Mouse (Mus musculus): Measurements from ENCODE around the gene Fndc3b.

GRCm38 (mm10) chr3:27553781-27554180 lies 157.3 kb downstream of the Fndc3b start:
- TF ChIP-seq POLR2AphosphoS2 (IDR thresholded peaks at IDR 0.05; ENCODE audit: low read depth, low read length) (no peak), PAX5 (IDR thresholded peaks at IDR 0.05; ENCODE audit: low read length) (no peak), CHD1 (IDR thresholded peaks at IDR 0.05; ENCODE audit: low read depth, low read length) (no peak), CTCF (conservative IDR thresholded peaks at IDR 0.05 in 1 of 2, IDR thresholded peaks at IDR 0.05 in 1 of 2; ENCODE audit: low read depth in 2 of 2, low read length in 2 of 2) (no peak)
